Mouse (Mus musculus): ENCODE data around the gene Rps6ka5. TPM values are rescaled to one million over a fixed set of nuclear protein-coding genes. Genes with fewer than 3 reads are reported as not detected.

The Rps6ka5 gene
- polyA plus RNA-seq, 1 experiment from 2014 or later, result 2.4 TPM

GRCm38 (mm10) chr12:100544194-100544567 lies 182.6 kb downstream of the Rps6ka5 start:
- no peaks in the 10 kb centered on the region for H3K27me3 ChIP-seq (ENCODE audit: low read depth, poor library complexity, severe bottlenecking)
- no peaks in the 10 kb centered on the region for H3K4me1 ChIP-seq
- H3K4me3 ChIP-seq, result no peak overlapping the region
- no peaks in the 10 kb centered on the region for H3K9me3 ChIP-seq (replicated peaks)
- DNase-seq (ENCODE audit: low spot score), result no peak
- H3K36me3 ChIP-seq, result no peaks in the 10 kb centered on the region
- WGBS, result 93% methylated on average over 4 of the region's 4 CpGs
- no peak overlapping the region for H3K27ac ChIP-seq (replicated peaks)

GRCm38 (mm10) chr12:100543437-100544193 lies 183.2 kb downstream of the Rps6ka5 start:
- H3K27ac ChIP-seq (replicated peaks), result no peak overlapping the region
- no peaks in the 10 kb centered on the region for H3K9me3 ChIP-seq (replicated peaks)
- no peaks in the 10 kb centered on the region for H3K27me3 ChIP-seq (ENCODE audit: low read depth, poor library complexity, severe bottlenecking)
- DNase-seq (ENCODE audit: low spot score), result no peak
- H3K36me3 ChIP-seq, result no peaks in the 10 kb centered on the region
- no peak overlapping the region for H3K4me3 ChIP-seq
- H3K4me1 ChIP-seq, result peaks cover 2% of the 10 kb centered on the region; the same call in 1 of the 2 replicates
- 81% methylated on average over 6 of the region's 6 CpGs for WGBS

- H3K4me3 ChIP-seq, result no peak overlapping the region
- H3K27ac ChIP-seq (replicated peaks), result no peak overlapping the region
- H3K27me3 ChIP-seq (ENCODE audit: low read depth, poor library complexity, severe bottlenecking), result no peaks in the 10 kb centered on the region
- DNase-seq (ENCODE audit: low spot score), result no peak
- WGBS, result 89% methylated on average over 6 of the region's 6 CpGs
- H3K9me3 ChIP-seq (replicated peaks), result no peaks in the 10 kb centered on the region
- no peaks in the 10 kb centered on the region for H3K36me3 ChIP-seq
- peaks cover 3% of the 10 kb centered on the region; the same call in 1 of the 2 replicates for H3K4me1 ChIP-seq
Measured at GRCm38 (mm10) chr12:100542494-100542893, 184.3 kb downstream of the Rps6ka5 start.

- no peaks in the 10 kb centered on the region for H3K36me3 ChIP-seq
- no peak overlapping the region for H3K27ac ChIP-seq (replicated peaks)
- no peak overlapping the region for H3K4me3 ChIP-seq
- H3K4me1 ChIP-seq, result peaks cover 3% of the 10 kb centered on the region; the same call in 1 of the 2 replicates
- DNase-seq (ENCODE audit: low spot score), result no peak
- 55% methylated on average over 3 of the region's 3 CpGs for WGBS
- no peaks in the 10 kb centered on the region for H3K27me3 ChIP-seq (ENCODE audit: low read depth, poor library complexity, severe bottlenecking)
- H3K9me3 ChIP-seq (replicated peaks), result no peaks in the 10 kb centered on the region
Measured at GRCm38 (mm10) chr12:100542076-100542475, 184.7 kb downstream of the Rps6ka5 start.

GRCm38 (mm10) chr12:100539158-100539714 lies 187.5 kb downstream of the Rps6ka5 start:
- Histone ChIP-seq H3K4me1 (peaks cover 9% of the 10 kb centered on the region), H3K27me3 (ENCODE audit: low read depth, poor library complexity, severe bottlenecking) (no peaks in the 10 kb centered on the region), H3K4me3 (no peak overlapping the region), H3K27ac (replicated peaks) (no peak overlapping the region), H3K36me3 (no peaks in the 10 kb centered on the region), H3K9me3 (replicated peaks) (no peaks in the 10 kb centered on the region)
- 74% methylated on average over 9 of the region's 9 CpGs for WGBS
- no peak for DNase-seq (ENCODE audit: low spot score)

- 79% methylated on average over 7 of the region's 7 CpGs for WGBS
- DNase-seq (ENCODE audit: low spot score), result no peak
- Histone ChIP-seq H3K4me1 (peaks cover 14% of the 10 kb centered on the region), H3K4me3 (no peak overlapping the region), H3K27me3 (ENCODE audit: low read depth, poor library complexity, severe bottlenecking) (no peaks in the 10 kb centered on the region), H3K27ac (replicated peaks) (no peak overlapping the region), H3K36me3 (no peaks in the 10 kb centered on the region), H3K9me3 (replicated peaks) (no peaks in the 10 kb centered on the region)
Measured at GRCm38 (mm10) chr12:100538445-100539157, 188.2 kb downstream of the Rps6ka5 start.

GRCm38 (mm10) chr12:100537091-100537490 lies 189.7 kb downstream of the Rps6ka5 start:
- 91% methylated on average over 11 of the region's 11 CpGs for WGBS
- H3K4me3 ChIP-seq, result no peak overlapping the region
- H3K9me3 ChIP-seq (replicated peaks), result no peaks in the 10 kb centered on the region
- H3K4me1 ChIP-seq, result peaks cover 14% of the 10 kb centered on the region
- no peaks in the 10 kb centered on the region for H3K36me3 ChIP-seq
- no peak for DNase-seq (ENCODE audit: low spot score)
- H3K27ac ChIP-seq (replicated peaks), result no peak overlapping the region
- no peaks in the 10 kb centered on the region for H3K27me3 ChIP-seq (ENCODE audit: low read depth, poor library complexity, severe bottlenecking)

- DNase-seq (ENCODE audit: low spot score), result no peak
- no peaks in the 10 kb centered on the region for H3K27me3 ChIP-seq (ENCODE audit: low read depth, poor library complexity, severe bottlenecking)
- no peaks in the 10 kb centered on the region for H3K9me3 ChIP-seq (replicated peaks)
- 0 out of 2 replicates have a peak overlapping the region, but pooled peaks have one; percentile 6 for H3K27ac ChIP-seq (replicated peaks)
- H3K4me1 ChIP-seq, result peaks cover 20% of the 10 kb centered on the region
- WGBS, result 68% methylated on average over 12 of the region's 12 CpGs
- no peaks in the 10 kb centered on the region for H3K36me3 ChIP-seq
- H3K4me3 ChIP-seq, result no peak overlapping the region
Measured at GRCm38 (mm10) chr12:100535028-100535427, 191.8 kb downstream of the Rps6ka5 start.

GRCm38 (mm10) chr12:100534028-100534427 lies 192.8 kb downstream of the Rps6ka5 start:
- DNase-seq (ENCODE audit: low spot score), result no peak

GRCm38 (mm10) chr12:100533209-100533608 lies 193.6 kb downstream of the Rps6ka5 start:
- H3K27ac ChIP-seq (replicated peaks), result no peak overlapping the region
- H3K4me1 ChIP-seq, result peaks cover 35% of the 10 kb centered on the region
- no peaks in the 10 kb centered on the region for H3K36me3 ChIP-seq
- DNase-seq (ENCODE audit: low spot score), result no peak
- H3K4me3 ChIP-seq, result no peak overlapping the region
- H3K27me3 ChIP-seq (ENCODE audit: low read depth, poor library complexity, severe bottlenecking), result no peaks in the 10 kb centered on the region
- WGBS, result 87% methylated on average over 4 of the region's 4 CpGs
- no peaks in the 10 kb centered on the region for H3K9me3 ChIP-seq (replicated peaks)

More at GRCm38 (mm10) chr12:100534028-100534427, 192.8 kb downstream of the Rps6ka5 start:
- 50% methylated on average over 3 of the region's 3 CpGs for WGBS
- Histone ChIP-seq H3K9me3 (replicated peaks) (no peaks in the 10 kb centered on the region), H3K4me1 (peaks cover 30% of the 10 kb centered on the region), H3K27me3 (ENCODE audit: low read depth, poor library complexity, severe bottlenecking) (no peaks in the 10 kb centered on the region), H3K4me3 (no peak overlapping the region), H3K36me3 (no peaks in the 10 kb centered on the region), H3K27ac (replicated peaks) (peak overlapping the region; percentile 65)

- Histone ChIP-seq H3K9me3 (replicated peaks) (no peaks in the 10 kb centered on the region), H3K4me3 (no peak overlapping the region), H3K27me3 (ENCODE audit: low read depth, poor library complexity, severe bottlenecking) (no peaks in the 10 kb centered on the region), H3K36me3 (no peaks in the 10 kb centered on the region), H3K27ac (replicated peaks) (no peak overlapping the region), H3K4me1 (peaks cover 50% of the 10 kb centered on the region)
- WGBS, result 86% methylated on average over 1 of the region's 1 CpGs
- DNase-seq (ENCODE audit: low spot score), result no peak
Measured at GRCm38 (mm10) chr12:100531740-100532139, 195.0 kb downstream of the Rps6ka5 start.

- no peaks in the 10 kb centered on the region for H3K36me3 ChIP-seq
- peaks cover 52% of the 10 kb centered on the region for H3K4me1 ChIP-seq
- WGBS, result 93% methylated on average over 5 of the region's 5 CpGs
- no peaks in the 10 kb centered on the region for H3K9me3 ChIP-seq (replicated peaks)
- H3K27ac ChIP-seq (replicated peaks), result no peak overlapping the region
- no peaks in the 10 kb centered on the region for H3K27me3 ChIP-seq (ENCODE audit: low read depth, poor library complexity, severe bottlenecking)
- DNase-seq (ENCODE audit: low spot score), result no peak
- H3K4me3 ChIP-seq, result no peak overlapping the region
Measured at GRCm38 (mm10) chr12:100530871-100531270, 195.9 kb downstream of the Rps6ka5 start.

- no peaks in the 10 kb centered on the region for H3K9me3 ChIP-seq (replicated peaks)
- H3K27ac ChIP-seq (replicated peaks), result peak overlapping the region; percentile 79
- DNase-seq (ENCODE audit: low spot score), result peak; percentile 18
- H3K36me3 ChIP-seq, result no peaks in the 10 kb centered on the region
- H3K4me3 ChIP-seq, result no peak overlapping the region
- H3K27me3 ChIP-seq (ENCODE audit: low read depth, poor library complexity, severe bottlenecking), result no peaks in the 10 kb centered on the region
- WGBS, result 80% methylated on average over 5 of the region's 5 CpGs
- peaks cover 50% of the 10 kb centered on the region for H3K4me1 ChIP-seq
Measured at GRCm38 (mm10) chr12:100529651-100530050, 197.1 kb downstream of the Rps6ka5 start.

Data from midbrain, embryonic 10.5 days (tissue).